Mouse (Mus musculus): ENCODE data around the gene Eed. TPM values are rescaled to one million over a fixed set of nuclear protein-coding genes. Genes with fewer than 3 reads are reported as not detected.

The Eed gene
- total RNA-seq, 1 experiment = 321 TPM

DNA sequence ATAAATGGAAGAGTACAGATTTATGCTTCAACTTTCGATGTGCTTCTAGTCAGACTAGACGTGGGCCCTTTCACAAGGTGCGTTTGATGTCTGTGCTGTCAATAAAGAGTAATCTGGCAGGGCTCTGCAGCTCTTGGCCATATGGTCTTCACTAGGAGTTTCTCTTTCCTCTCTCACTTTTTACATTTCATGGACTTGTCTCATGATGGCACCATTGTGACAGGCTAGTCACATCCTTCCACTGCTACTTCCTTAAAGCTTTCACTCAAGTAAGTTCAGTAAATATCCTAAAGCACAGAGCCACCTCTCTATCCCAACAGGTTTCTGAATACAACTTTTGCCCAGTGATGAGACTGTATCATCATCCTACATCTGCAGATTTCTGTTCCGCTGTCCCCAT is 35.7 kb upstream of the Eed start:
- no peak for DNase-seq (ENCODE audit: low read depth, low spot score)
- Histone ChIP-seq H3K4me1 (ENCODE audit: control insufficient read depth in 2 of 2, insufficient read depth in 2 of 2, low read length in 2 of 2, poor library complexity in 1 of 2) (peaks cover 0 to 6% of the 10 kb centered on the region in 2 experiments; a peak in 2 of 4 replicates), H3K4me3 (ENCODE audit: insufficient read depth in 1 of 2, low read depth in 1 of 2, low read length in 2 of 2, poor library complexity in 1 of 2, severe bottlenecking in 1 of 2) (no peak overlapping the region), H3K36me3 (ENCODE audit: control insufficient read depth, insufficient read depth, low read length, poor library complexity, severe bottlenecking) (no peaks in the 10 kb centered on the region), H3K9ac (ENCODE audit: insufficient read depth, low read depth, low read length, poor library complexity, severe bottlenecking) (no peak overlapping the region), H3K9me3 (ENCODE audit: control insufficient read depth, insufficient read depth, low read depth, low read length) (no peaks in the 10 kb centered on the region), H3K27ac (ENCODE audit: insufficient read depth, low read depth, low read length, poor library complexity, severe bottlenecking) (peak overlapping the region; percentile 48; the same call in 1 of the 2 replicates)
- TF ChIP-seq ZC3H11A (IDR thresholded peaks at IDR 0.05; ENCODE audit: borderline replicate concordance, low read depth, low read length) (no peak), ZNF384 (IDR thresholded peaks at IDR 0.05; ENCODE audit: low read depth, low read length) (no peak), HCFC1 (IDR thresholded peaks at IDR 0.05; ENCODE audit: borderline replicate concordance, insufficient read depth, low read length) (no peak), CHD2 (IDR thresholded peaks at IDR 0.05; ENCODE audit: low read depth, low read length) (no peak), MAFK (IDR thresholded peaks at IDR 0.05; ENCODE audit: insufficient read depth, low read depth, low read length) (no peak)
- in situ Hi-C loops (cut with MboI; ENCODE audit: low sequenced_read_pairs in 2 of 2, unreplicated experiment in 2 of 2) = no loop called here

DNA sequence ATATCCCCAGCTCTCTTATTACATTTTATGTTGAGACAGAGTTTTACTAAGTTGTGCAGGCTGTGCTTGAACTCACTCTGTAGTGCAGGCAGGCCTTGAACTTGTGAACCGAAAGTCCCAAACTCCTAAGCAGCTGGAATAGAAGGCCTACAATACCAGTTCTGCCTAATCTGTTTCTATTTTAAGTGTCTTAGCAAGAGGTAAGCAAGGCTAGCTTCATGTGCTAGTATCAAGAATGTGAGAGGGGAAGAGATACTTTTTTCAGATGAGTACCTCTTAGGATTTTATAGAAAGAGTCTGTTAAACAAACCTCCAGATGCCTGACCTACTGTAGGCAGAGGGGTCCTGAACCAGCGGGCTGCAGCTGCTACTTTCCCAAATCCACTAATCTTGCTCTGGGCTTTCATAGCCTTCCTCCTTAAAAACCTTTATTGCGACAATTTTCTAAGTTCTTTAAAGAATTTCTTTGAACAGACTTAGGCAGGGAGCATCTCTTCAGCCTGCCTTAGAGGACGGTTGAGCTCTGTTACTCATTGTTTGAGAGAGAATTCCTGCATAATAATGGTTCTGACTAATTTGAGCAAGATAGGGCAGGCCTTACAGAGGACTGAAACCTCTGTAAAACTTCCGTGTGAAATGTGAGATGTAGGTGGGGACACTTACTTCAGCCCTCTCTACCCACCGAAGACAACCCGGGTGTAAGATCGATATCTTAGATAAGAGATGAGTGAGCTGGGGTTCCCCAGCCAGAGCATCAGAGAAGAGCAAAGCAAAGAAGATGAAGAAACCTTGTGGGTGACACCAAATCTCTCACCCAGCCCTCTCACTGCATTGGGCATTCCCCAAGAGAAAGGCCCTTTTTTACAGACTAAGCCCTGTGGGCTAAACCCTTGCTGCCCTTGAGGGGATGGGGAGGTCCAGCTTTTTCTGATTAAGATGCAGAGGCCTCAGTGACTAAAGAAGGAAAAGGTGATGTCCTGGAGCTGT is 26.2 kb upstream of the Eed start:
- H3K9me3 ChIP-seq (ENCODE audit: control insufficient read depth, insufficient read depth, low read depth, low read length) = no peaks in the 10 kb centered on the region
- H3K4me3 ChIP-seq (ENCODE audit: insufficient read depth in 1 of 2, low read depth in 1 of 2, low read length in 2 of 2, poor library complexity in 1 of 2, severe bottlenecking in 1 of 2) = no peak overlapping the region
- in situ Hi-C loops (cut with MboI; ENCODE audit: low sequenced_read_pairs in 2 of 2, unreplicated experiment in 2 of 2) = no loop called here
- no peak overlapping the region for H3K9ac ChIP-seq (ENCODE audit: insufficient read depth, low read depth, low read length, poor library complexity, severe bottlenecking)
- TF ChIP-seq HCFC1 (IDR thresholded peaks at IDR 0.05; ENCODE audit: borderline replicate concordance, insufficient read depth, low read length) (no peak), MAFK (IDR thresholded peaks at IDR 0.05; ENCODE audit: insufficient read depth, low read depth, low read length) (no peak), ZC3H11A (IDR thresholded peaks at IDR 0.05; ENCODE audit: borderline replicate concordance, low read depth, low read length) (no peak), ZNF384 (IDR thresholded peaks at IDR 0.05; ENCODE audit: low read depth, low read length) (no peak), CHD2 (IDR thresholded peaks at IDR 0.05; ENCODE audit: low read depth, low read length) (no peak; the same call in 1 of the 2 replicates)
- DNase-seq (ENCODE audit: low read depth, low spot score) = no peak
- H3K4me1 ChIP-seq (ENCODE audit: control insufficient read depth in 2 of 2, insufficient read depth in 2 of 2, low read length in 2 of 2, poor library complexity in 1 of 2) = peaks cover 2 to 4% of the 10 kb centered on the region in 2 experiments
- H3K27ac ChIP-seq (ENCODE audit: insufficient read depth, low read depth, low read length, poor library complexity, severe bottlenecking) = peak overlapping the region; percentile 55; the same call in 1 of the 2 replicates
- H3K36me3 ChIP-seq (ENCODE audit: control insufficient read depth, insufficient read depth, low read length, poor library complexity, severe bottlenecking) = no peaks in the 10 kb centered on the region

- H3K27ac ChIP-seq (ENCODE audit: insufficient read depth, low read depth, low read length, poor library complexity, severe bottlenecking) = no peak overlapping the region
- H3K4me3 ChIP-seq (ENCODE audit: insufficient read depth in 1 of 2, low read depth in 1 of 2, low read length in 2 of 2, poor library complexity in 1 of 2, severe bottlenecking in 1 of 2) = no peak overlapping the region
- H3K9ac ChIP-seq (ENCODE audit: insufficient read depth, low read depth, low read length, poor library complexity, severe bottlenecking) = no peak overlapping the region
- no peaks in the 10 kb centered on the region for H3K9me3 ChIP-seq (ENCODE audit: control insufficient read depth, insufficient read depth, low read depth, low read length)
- in situ Hi-C loops (cut with MboI; ENCODE audit: low sequenced_read_pairs in 2 of 2, unreplicated experiment in 2 of 2) = no loop called here
- no peaks in the 10 kb centered on the region for H3K36me3 ChIP-seq (ENCODE audit: control insufficient read depth, insufficient read depth, low read length, poor library complexity, severe bottlenecking)
- peaks cover 2 to 4% of the 10 kb centered on the region in 2 experiments for H3K4me1 ChIP-seq (ENCODE audit: control insufficient read depth in 2 of 2, insufficient read depth in 2 of 2, low read length in 2 of 2, poor library complexity in 1 of 2)
- DNase-seq (ENCODE audit: low read depth, low spot score) = no peak
- no peak for TF ChIP-seq ZNF384 (IDR thresholded peaks at IDR 0.05; ENCODE audit: low read depth, low read length)
- no peak for TF ChIP-seq ZC3H11A (IDR thresholded peaks at IDR 0.05; ENCODE audit: borderline replicate concordance, low read depth, low read length)
Measured at GRCm38 (mm10) chr7:90004781-90005180, 24.0 kb upstream of the Eed start.

DNA sequence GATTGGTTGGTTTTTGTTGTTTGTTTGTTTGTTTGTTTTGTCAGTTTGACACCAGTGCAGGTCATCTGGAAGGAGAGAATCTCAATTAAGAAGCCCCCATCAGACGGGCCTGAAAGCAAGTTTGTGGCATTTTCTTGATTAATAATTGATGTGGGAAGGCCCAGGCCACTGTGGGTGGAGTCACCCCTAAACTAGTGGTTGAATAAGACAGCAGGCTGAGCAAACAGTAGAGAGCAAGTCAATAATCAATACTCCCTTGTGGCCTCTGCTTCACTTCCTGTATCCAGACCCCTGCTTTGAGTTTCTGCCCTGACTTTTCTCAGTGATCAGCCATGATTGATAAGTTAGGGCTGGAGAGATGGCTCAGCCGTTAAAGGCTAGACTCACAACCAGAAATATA is 21.6 kb upstream of the Eed start:
- Histone ChIP-seq H3K4me3 (ENCODE audit: insufficient read depth in 1 of 2, low read depth in 1 of 2, low read length in 2 of 2, poor library complexity in 1 of 2, severe bottlenecking in 1 of 2) (no peak overlapping the region), H3K36me3 (ENCODE audit: control insufficient read depth, insufficient read depth, low read length, poor library complexity, severe bottlenecking) (no peaks in the 10 kb centered on the region), H3K27ac (ENCODE audit: insufficient read depth, low read depth, low read length, poor library complexity, severe bottlenecking) (no peak overlapping the region), H3K4me1 (ENCODE audit: control insufficient read depth in 2 of 2, insufficient read depth in 2 of 2, low read length in 2 of 2, poor library complexity in 1 of 2) (peaks cover 2 to 9% of the 10 kb centered on the region in 2 experiments), H3K9me3 (ENCODE audit: control insufficient read depth, insufficient read depth, low read depth, low read length) (no peaks in the 10 kb centered on the region), H3K9ac (ENCODE audit: insufficient read depth, low read depth, low read length, poor library complexity, severe bottlenecking) (no peak overlapping the region)
- TF ChIP-seq ZNF384 (IDR thresholded peaks at IDR 0.05; ENCODE audit: low read depth, low read length) (no peak), HCFC1 (IDR thresholded peaks at IDR 0.05; ENCODE audit: borderline replicate concordance, insufficient read depth, low read length) (no peak), ZC3H11A (IDR thresholded peaks at IDR 0.05; ENCODE audit: borderline replicate concordance, low read depth, low read length) (no peak), MAFK (IDR thresholded peaks at IDR 0.05; ENCODE audit: insufficient read depth, low read depth, low read length) (no peak), CHD2 (IDR thresholded peaks at IDR 0.05; ENCODE audit: low read depth, low read length) (no peak)
- in situ Hi-C loops (cut with MboI; ENCODE audit: low sequenced_read_pairs in 2 of 2, unreplicated experiment in 2 of 2) = no loop called here
- DNase-seq (ENCODE audit: low read depth, low spot score) = no peak
